Mouse (Mus musculus): ENCODE measurements around the gene Pard3b.

DNA sequence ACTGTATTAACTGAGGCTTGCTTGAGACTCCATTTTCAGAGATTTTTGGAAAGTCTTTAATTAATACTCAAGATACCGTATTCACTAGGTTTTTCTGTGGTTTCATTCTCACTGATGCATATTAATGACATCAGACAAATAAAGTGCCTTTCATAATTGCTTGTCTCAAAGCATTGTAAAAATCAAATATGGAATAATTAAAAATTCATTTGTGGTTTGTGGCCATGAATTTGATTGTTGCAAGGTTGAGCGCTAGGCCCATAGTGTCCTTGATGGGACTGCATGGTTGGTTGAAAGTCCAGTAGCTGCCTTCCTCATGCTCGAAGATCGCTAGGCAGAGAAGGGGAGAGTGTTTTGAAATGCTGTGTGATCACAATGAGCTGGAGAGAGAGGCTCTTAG, 323.9 kb downstream of the Pard3b start:
- TF ChIP-seq POLR2A (IDR thresholded peaks at IDR 0.05; ENCODE audit: extremely low read depth, insufficient read depth, low read length) (no peak), CTCF (IDR thresholded peaks at IDR 0.05; ENCODE audit: low read depth, low read length) (no peak)

All from liver, adult 2 months (tissue).